Mouse (Mus musculus) ES-Bruce4 (cell line): ENCODE results near the gene Pear1.

Experiments
- CTCF ChIP-seq: IDR thresholded peaks from one replicate; pipeline ENCODE4 v1.8.1; 2011; ENCODE audit warnings: low read depth, low read length
- POLR2A ChIP-seq: IDR thresholded peaks from one replicate; pipeline ENCODE4 v1.8.1; 2011; ENCODE audit warnings: low read length; ENCODE audit not compliant: insufficient read depth

DNA sequence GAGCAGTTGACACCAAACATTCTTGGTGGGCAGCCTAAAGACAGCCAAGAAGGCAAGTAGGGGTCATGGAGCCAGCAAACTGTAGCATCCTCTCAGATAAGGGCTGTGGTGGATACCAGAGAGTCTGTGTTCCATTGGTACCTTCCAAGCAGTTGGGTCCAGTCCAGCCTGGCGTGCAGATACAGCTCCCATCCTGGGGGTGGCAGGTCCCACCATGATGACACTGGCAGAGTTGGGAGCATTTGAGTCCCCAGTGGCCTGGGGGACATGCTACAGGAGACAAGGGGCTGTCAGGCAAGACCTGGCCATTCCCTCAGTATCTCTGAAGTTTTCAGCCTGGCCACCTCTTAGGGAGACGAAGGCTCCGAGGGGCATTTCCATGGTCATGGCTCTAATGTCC is 71.5 kb downstream of the Pear1 start:
- no peak for TF ChIP-seq CTCF
- no peak for TF ChIP-seq POLR2A
